ENCODE assay signal across 11 mouse cellular contexts in genomic region chr16:14989614-14990268, GRCm38 (mm10).
DNase-seq lines count a peak whose midpoint lies in the region; ATAC-seq and TF ChIP-seq lines count a peak whose summit lies in the region.
"Had no signal": no experiment of that assay in that cellular context is flagged by ENCODE, and none has a peak within 500 bp of the region (broad histone marks: within the 10 kb centered on the region; RNA-seq: fewer than 3 reads in every experiment).

No protein-coding gene starts in this region.

- no peaks in the 10 kb centered on the region for H3K27me3 ChIP-seq in kidney, postnatal 0 days (ENCODE audit: insufficient read depth, low read length)
- H3K27me3 ChIP-seq in lung, embryonic 16.5 days (ENCODE audit: control insufficient read depth, insufficient read depth, low read depth, low read length), result no peaks in the 10 kb centered on the region

- H3K4me3 ChIP-seq in kidney, postnatal 0 days (replicated peaks; ENCODE audit: low read depth, low read length), result no peak overlapping the region
- H3K4me3 ChIP-seq in lung, embryonic 16.5 days (ENCODE audit: low read length), result no peak overlapping the region

- 67% methylated on average over 6 of the region's 6 CpGs for WGBS in kidney, postnatal 0 days
- WGBS in lung, embryonic 16.5 days, result 49% methylated on average over 6 of the region's 6 CpGs

- no peaks in the 10 kb centered on the region for H3K4me1 ChIP-seq in kidney, postnatal 0 days (replicated peaks; ENCODE audit: insufficient read depth, low read length)
- H3K4me1 ChIP-seq in lung, embryonic 16.5 days (replicated peaks; ENCODE audit: control insufficient read depth, insufficient read depth, low read length), result peaks cover 3% of the 10 kb centered on the region; the same call in 1 of the 2 replicates

- no peak for TF ChIP-seq CTCF in kidney, postnatal 0 days (IDR thresholded peaks at IDR 0.05; ENCODE audit: low read depth)

- no peak for ATAC-seq in kidney, postnatal 0 days (replicated peaks; ENCODE audit: low FRiP score, low read depth)
- peak; percentile 96 for ATAC-seq in lung, embryonic 16.5 days (ENCODE audit: low read depth)

- no peak overlapping the region for H3K4me2 ChIP-seq in kidney, postnatal 0 days (ENCODE audit: low read length)
- H3K4me2 ChIP-seq in lung, embryonic 16.5 days (ENCODE audit: low read depth, low read length), result no peak overlapping the region

- no peaks in the 10 kb centered on the region for H3K36me3 ChIP-seq in kidney, postnatal 0 days (ENCODE audit: insufficient read depth, low read length)
- H3K36me3 ChIP-seq in lung, embryonic 16.5 days (ENCODE audit: control insufficient read depth, insufficient read depth, low read length), result no peaks in the 10 kb centered on the region

- no peaks in the 10 kb centered on the region for H3K9me3 ChIP-seq in kidney, postnatal 0 days (replicated peaks; ENCODE audit: low read length)
- no peaks in the 10 kb centered on the region for H3K9me3 ChIP-seq in lung, embryonic 16.5 days (ENCODE audit: control insufficient read depth, low read length)

- no peak overlapping the region for H3K9ac ChIP-seq in kidney, postnatal 0 days (ENCODE audit: low read depth, low read length)
- H3K9ac ChIP-seq in lung, embryonic 16.5 days (ENCODE audit: low read length), result no peak overlapping the region

- peak; percentile 4 to 11 for DNase-seq in adrenal gland, postnatal 36 days
- DNase-seq in adrenal gland, postnatal 25 days, result no peak
- DNase-seq in kidney, postnatal 0 days (ENCODE audit: low spot score), result peak; percentile 52
- no peak for DNase-seq in kidney, adult 18-20 months
- DNase-seq in fibroblast of lung, adult 2 months (ENCODE audit: low read depth), result peak; percentile 67
- no peak for DNase-seq in spleen, postnatal 14 days (ENCODE audit: low spot score in 2 of 2)
- DNase-seq in cerebellum, adult 18-20 months, result no peak
- DNase-seq: B cell, adult 2 months; cerebellum, adult 8-10 months had no signal

- H3K27ac ChIP-seq in kidney, postnatal 0 days, result no peak overlapping the region
- no peak overlapping the region for H3K27ac ChIP-seq in lung, embryonic 16.5 days (ENCODE audit: low read length)
- H3K27ac ChIP-seq: macrophage had no signal

Comparison
In these comparisons a context has a peak if more than half of its experiments do, and no peak if none do; other contexts are left out.
1. DNase-seq: peak in adrenal gland, postnatal 36 days (2 of 2), kidney, postnatal 0 days (single experiment) and fibroblast of lung, adult 2 months (single experiment); none in adrenal gland, postnatal 25 days (single experiment), kidney, adult 18-20 months (single experiment), spleen, postnatal 14 days (0 of 2) and cerebellum, adult 18-20 months (0 of 2).